Mouse (Mus musculus): ENCODE results near the gene Agxt.

- TF ChIP-seq CTCF (IDR thresholded peaks at IDR 0.05; ENCODE audit: low read depth, low read length) (no peak), POLR2A (IDR thresholded peaks at IDR 0.05; ENCODE audit: extremely low read depth, insufficient read depth, low read length) (no peak)
Observed at GRCm38 (mm10) chr1:93139713-93140112, 4.7 kb downstream of the Agxt start.

Measured in liver, adult 2 months (tissue).